Mouse (Mus musculus): ENCODE results near the gene Sardh. TPM values are rescaled to one million over a fixed set of nuclear protein-coding genes. Genes with fewer than 3 reads are reported as not detected.

Sardh gene
- polyA plus RNA-seq, 1 experiment = not detected

DNA sequence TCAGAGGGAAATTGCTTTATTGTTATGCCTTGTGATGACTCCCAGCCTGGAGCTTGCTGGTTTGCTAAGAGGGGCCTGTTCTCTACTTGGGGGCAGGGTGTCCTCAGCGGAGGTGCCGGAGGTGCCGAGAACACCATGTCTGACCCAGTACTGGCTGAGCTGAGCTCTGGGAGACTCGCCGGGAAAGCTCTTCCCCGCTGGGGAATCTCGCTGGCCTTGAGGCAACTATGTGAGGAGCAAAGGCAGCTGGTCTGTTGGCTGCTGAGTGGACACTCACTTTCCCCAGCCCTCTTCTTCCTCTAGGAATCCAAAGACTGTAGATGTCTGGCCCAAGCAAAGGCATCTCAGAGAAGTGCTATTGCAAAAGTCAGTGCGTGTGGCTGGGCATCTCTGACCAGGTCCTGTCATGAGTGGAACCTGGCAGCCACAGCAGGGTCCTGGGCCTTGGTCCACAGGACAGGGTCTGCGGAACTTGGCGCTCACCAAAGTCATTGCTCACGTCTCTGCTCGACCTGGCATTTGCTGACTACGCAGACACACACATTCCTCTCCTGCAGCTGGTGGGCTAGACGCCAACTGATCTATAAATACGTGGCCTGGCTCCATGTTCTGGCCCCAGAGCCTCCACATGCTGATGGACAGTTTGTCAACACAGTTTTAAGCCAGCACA lies 41.9 kb downstream of the Sardh start:
- no peak for TF ChIP-seq GATA1 (IDR thresholded peaks at IDR 0.05; ENCODE audit: low read length)

- no peak for TF ChIP-seq GATA1 (IDR thresholded peaks at IDR 0.05; ENCODE audit: low read length)
These were observed 42.5 kb downstream of the Sardh start for GRCm38 (mm10) chr2:27205666-27206065.

- TF ChIP-seq GATA1 (IDR thresholded peaks at IDR 0.05; ENCODE audit: low read length) = no peak
These were observed 47.6 kb downstream of the Sardh start for GRCm38 (mm10) chr2:27200586-27200985.

DNA sequence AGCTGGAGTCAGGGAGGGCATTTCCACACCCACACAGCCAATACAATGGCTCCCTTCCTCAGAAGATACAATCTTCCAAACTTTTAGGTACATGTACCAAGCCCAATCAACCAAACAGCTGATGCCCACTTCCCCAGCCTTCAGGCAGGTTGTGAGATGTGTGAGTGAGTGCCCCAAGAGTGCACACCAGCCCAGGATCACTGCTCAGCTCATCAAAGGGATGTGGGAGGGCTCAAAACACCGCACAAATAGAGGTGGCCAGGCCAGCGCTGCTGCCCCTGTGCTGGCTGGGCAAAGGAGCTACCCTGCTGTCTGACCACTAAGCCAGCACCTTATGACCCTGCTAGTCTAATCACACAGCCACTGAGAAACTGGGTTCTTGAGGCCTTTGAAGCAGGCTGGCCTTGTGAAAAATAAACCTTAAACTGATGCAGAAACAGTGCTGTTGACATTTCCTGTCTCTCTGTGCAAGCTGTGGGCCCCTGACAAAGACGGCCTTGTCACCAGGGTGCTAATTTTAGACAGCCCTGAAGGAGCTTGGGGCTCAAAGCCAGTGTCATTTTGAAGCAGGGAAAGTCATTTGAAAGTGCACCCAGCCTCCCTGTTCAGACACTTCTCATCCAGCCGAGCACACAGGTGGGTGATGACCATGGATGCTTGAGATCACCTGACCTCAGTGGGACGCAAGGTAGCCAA lies 49.4 kb downstream of the Sardh start:
- no peak for TF ChIP-seq GATA1 (IDR thresholded peaks at IDR 0.05; ENCODE audit: low read length)

DNA sequence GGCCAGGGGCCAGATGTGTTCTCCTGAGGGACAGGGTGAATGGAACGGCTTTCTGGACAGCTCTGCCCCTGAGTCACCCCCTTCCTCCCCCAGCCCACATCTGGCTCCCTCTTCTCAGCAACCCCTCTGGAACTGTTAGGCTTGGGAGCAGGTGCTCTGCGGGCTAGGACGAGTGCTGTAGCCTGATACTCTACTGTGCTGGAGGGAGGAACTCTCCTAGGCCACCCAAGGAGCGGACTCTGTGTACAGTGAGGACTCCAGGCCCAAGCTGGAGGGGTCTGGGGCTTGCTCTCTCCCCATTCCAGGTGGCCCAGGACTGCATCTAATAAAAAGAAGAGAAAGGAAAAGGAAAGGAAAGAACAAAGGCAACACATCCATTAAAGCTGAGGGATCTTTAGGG lies 58.1 kb downstream of the Sardh start:
- no peak for TF ChIP-seq GATA1 (IDR thresholded peaks at IDR 0.05; ENCODE audit: low read length)

DNA sequence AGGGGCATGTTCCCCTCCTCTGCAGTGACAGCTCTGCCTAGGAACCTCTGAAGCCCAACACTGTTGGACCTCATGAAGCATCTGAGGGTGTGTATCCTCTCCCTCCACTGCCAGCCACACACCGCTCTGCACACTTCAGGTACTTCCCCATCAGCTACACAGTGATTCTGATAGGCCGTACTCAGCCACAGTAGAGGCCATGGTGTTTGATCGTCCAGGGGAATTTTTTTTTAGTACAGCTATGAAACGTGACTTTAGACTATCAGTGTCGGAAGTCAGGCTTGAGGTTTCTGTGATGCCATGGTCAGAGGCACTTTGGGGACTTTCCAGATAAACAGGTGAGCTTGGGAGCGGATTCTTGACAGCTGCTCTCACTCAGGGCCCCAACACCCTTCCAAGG lies 60.6 kb downstream of the Sardh start:
- no peak for TF ChIP-seq GATA1 (IDR thresholded peaks at IDR 0.05; ENCODE audit: low read length)

- TF ChIP-seq GATA1 (IDR thresholded peaks at IDR 0.05; ENCODE audit: low read length) = no peak
These were observed 64.4 kb downstream of the Sardh start for GRCm38 (mm10) chr2:27183734-27184133.

DNA sequence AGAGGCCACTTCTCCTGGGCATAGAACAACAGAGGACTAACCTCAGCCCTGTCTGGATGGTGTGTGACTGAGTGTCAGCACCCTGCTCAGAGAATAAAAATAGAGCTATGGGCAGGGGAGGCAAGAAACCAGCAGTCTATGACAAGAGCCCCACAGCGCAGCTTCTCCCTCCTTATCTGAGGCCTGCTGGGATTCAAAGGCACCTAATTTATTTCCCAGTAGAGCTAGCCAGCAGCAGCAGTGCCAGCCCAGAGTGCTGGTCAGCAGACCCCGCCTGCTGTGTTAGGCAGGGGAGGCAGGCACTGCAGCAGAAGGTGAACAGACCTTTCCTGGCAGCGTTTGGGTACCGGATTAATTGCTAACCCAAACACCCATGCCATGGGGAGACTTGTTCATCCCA lies 66.2 kb downstream of the Sardh start:
- no peak for TF ChIP-seq GATA1 (IDR thresholded peaks at IDR 0.05; ENCODE audit: low read length)

GRCm38 (mm10) chr2:27179101-27179500 lies 69.0 kb downstream of the Sardh start:
- no peak for TF ChIP-seq GATA1 (IDR thresholded peaks at IDR 0.05; ENCODE audit: low read length)

DNA sequence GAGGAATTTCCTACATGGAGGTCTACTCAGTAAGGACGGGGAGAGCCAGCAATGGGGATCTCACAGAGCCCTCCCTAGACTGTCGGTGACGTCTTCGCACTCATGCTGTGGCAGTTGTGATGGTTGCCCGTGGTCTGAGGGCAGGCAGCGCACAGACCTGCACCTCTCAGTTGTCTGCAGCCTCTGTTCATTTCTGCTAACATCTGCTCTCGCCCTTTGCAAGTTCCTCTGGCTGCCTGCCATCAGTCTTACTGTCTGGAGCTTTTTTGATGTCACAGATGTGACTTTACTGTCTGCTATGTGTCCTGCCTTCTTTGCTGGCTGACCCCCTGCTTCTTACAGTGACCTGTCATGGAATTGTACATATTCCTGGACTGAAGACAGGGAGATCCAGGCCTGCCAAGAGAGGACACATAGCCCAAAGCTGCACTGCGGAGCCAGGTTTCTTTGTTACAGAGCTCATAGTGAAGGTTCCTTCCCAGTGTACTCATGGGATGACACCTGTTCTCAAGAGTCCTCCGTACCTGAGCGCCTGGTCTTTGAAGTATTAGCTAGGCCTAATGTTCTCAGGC lies 72.4 kb downstream of the Sardh start:
- TF ChIP-seq GATA1 (IDR thresholded peaks at IDR 0.05; ENCODE audit: low read length) = no peak

GRCm38 (mm10) chr2:27174242-27174641 lies 73.9 kb downstream of the Sardh start:
- no peak for TF ChIP-seq GATA1 (IDR thresholded peaks at IDR 0.05; ENCODE audit: low read length)

DNA sequence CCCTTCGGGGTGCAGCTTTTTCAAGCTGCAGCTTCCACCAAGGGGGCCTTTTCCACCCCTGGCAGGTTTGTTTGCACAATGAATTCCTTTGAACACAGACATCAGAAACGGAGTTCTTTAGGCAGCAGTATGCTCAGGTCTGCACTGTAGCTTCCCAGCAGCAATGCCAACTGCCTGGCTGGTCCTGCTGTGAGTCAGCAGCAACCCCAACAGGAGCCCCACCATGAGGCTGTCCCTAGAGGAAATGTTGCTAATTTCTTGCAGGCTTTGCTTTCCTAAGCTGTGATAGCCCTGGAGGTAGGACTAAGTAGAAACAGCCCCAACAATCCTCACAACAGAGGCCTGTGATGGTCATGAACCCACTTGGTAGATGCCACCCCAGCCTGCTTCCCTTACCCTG lies 81.1 kb downstream of the Sardh start:
- no peak for TF ChIP-seq GATA1 (IDR thresholded peaks at IDR 0.05; ENCODE audit: low read length)

- no peak for TF ChIP-seq GATA1 (IDR thresholded peaks at IDR 0.05; ENCODE audit: low read length)
These were observed 82.1 kb downstream of the Sardh start for GRCm38 (mm10) chr2:27166074-27166473.

- TF ChIP-seq GATA1 (IDR thresholded peaks at IDR 0.05; ENCODE audit: low read length) = no peak
These were observed 83.1 kb downstream of the Sardh start, which contains the start of gene Dbh for GRCm38 (mm10) chr2:27164796-27165590. TSS of gene Dbh (plus strand) at chr2:27165233.

- no peak for TF ChIP-seq GATA1 (IDR thresholded peaks at IDR 0.05; ENCODE audit: low read length)
These were observed 84.3 kb downstream of the Sardh start for GRCm38 (mm10) chr2:27163851-27164250.

- no peak for TF ChIP-seq GATA1 (IDR thresholded peaks at IDR 0.05; ENCODE audit: low read length)
These were observed 85.5 kb downstream of the Sardh start for GRCm38 (mm10) chr2:27162656-27163055.

All from G1E-ER4 (cell line).